ENCODE assay signal across 8 mouse cellular contexts in genomic region chr9:103180807-103181565, GRCm38 (mm10). TPM values are rescaled to one million over a fixed set of nuclear protein-coding genes. Genes with fewer than 3 reads are reported as not detected.
DNase-seq lines count a peak whose midpoint lies in the region; ATAC-seq and TF ChIP-seq lines count a peak whose summit lies in the region.

No protein-coding gene starts in this region.

- H3K9ac ChIP-seq in forebrain, embryonic 11.5 days (ENCODE audit: low read length): peak overlapping the region; percentile 68
- H3K9ac ChIP-seq in heart, postnatal 0 days (replicated peaks; ENCODE audit: low read depth, low read length): no peak overlapping the region; the same call in 1 of the 2 replicates
- 0 out of 2 replicates have a peak overlapping the region, but pooled peaks have one; percentile 33 for H3K9ac ChIP-seq in neural tube, embryonic 12.5 days
- H3K9ac ChIP-seq in stomach, postnatal 0 days (ENCODE audit: low read length): peak overlapping the region; percentile 52

- ATAC-seq in forebrain, embryonic 11.5 days (replicated peaks; ENCODE audit: low FRiP score): peak; percentile 92
- peak; percentile 85 for ATAC-seq in heart, postnatal 0 days (ENCODE audit: insufficient read depth, low read depth)
- peak; percentile 81 for ATAC-seq in neural tube, embryonic 12.5 days (ENCODE audit: low FRiP score, low read depth)
- ATAC-seq in stomach, postnatal 0 days (ENCODE audit: low FRiP score, low TSS enrichment): peak; percentile 77; the same call in 1 of the 2 replicates

- WGBS in forebrain, embryonic 11.5 days: 4% methylated on average over 20 of the region's 20 CpGs
- WGBS in heart, postnatal 0 days: 2% methylated on average over 20 of the region's 20 CpGs
- WGBS in neural tube, embryonic 12.5 days: 4% methylated on average over 20 of the region's 20 CpGs
- WGBS in stomach, postnatal 0 days: 2% methylated on average over 20 of the region's 20 CpGs

- no peaks in the 10 kb centered on the region for H3K36me3 ChIP-seq in forebrain, embryonic 11.5 days (ENCODE audit: control insufficient read depth, insufficient read depth, low read length)
- no peaks in the 10 kb centered on the region for H3K36me3 ChIP-seq in heart, postnatal 0 days (replicated peaks; ENCODE audit: control insufficient read depth, insufficient read depth, low read length)
- H3K36me3 ChIP-seq in neural tube, embryonic 12.5 days: peaks cover 17% of the 10 kb centered on the region
- no peaks in the 10 kb centered on the region for H3K36me3 ChIP-seq in stomach, postnatal 0 days (ENCODE audit: control insufficient read depth, insufficient read depth, low read length)

- DNase-seq in 3134 (ENCODE audit: extremely low read depth, insufficient read length, low spot score): peak; percentile 72
- peak; percentile 84 for DNase-seq in adrenal gland, postnatal 10 days
- peak; percentile 88 for DNase-seq in forebrain, embryonic 11.5 days (ENCODE audit: low spot score)
- peak; percentile 81 for DNase-seq in heart, postnatal 0 days (ENCODE audit: low spot score)
- DNase-seq in kidney, postnatal 14 days: peak; percentile 85
- peak; percentile 76 to 79 for DNase-seq in lung, adult 18-20 months
- DNase-seq in stomach, postnatal 0 days (ENCODE audit: low spot score): peak; percentile 74

- TF ChIP-seq CTCF in heart, postnatal 0 days (IDR thresholded peaks at IDR 0.05; ENCODE audit: low read depth): no peak
- TF ChIP-seq CTCF in stomach, postnatal 0 days (IDR thresholded peaks at IDR 0.05; ENCODE audit: low read depth): no peak

- no peak for TF ChIP-seq EP300 in heart, postnatal 0 days (IDR thresholded peaks at IDR 0.05; ENCODE audit: low read depth)
- no peak for TF ChIP-seq EP300 in stomach, postnatal 0 days (optimal IDR thresholded peaks at IDR 0.05)

- H3K27me3 ChIP-seq in forebrain, embryonic 11.5 days (ENCODE audit: control insufficient read depth, insufficient read depth, low read length): no peaks in the 10 kb centered on the region
- no peaks in the 10 kb centered on the region for H3K27me3 ChIP-seq in heart, postnatal 0 days (ENCODE audit: control insufficient read depth, insufficient read depth, low read length)
- H3K27me3 ChIP-seq in neural tube, embryonic 12.5 days (replicated peaks): no peaks in the 10 kb centered on the region
- H3K27me3 ChIP-seq in stomach, postnatal 0 days (ENCODE audit: control insufficient read depth, insufficient read depth, low read length): no peaks in the 10 kb centered on the region

- H3K27ac ChIP-seq in forebrain, embryonic 11.5 days (ENCODE audit: low read depth, low read length): no peak overlapping the region
- 0 out of 2 replicates have a peak overlapping the region, but pooled peaks have one; percentile 14 for H3K27ac ChIP-seq in heart, postnatal 0 days (ENCODE audit: low read depth)
- H3K27ac ChIP-seq in neural tube, embryonic 12.5 days: no peak overlapping the region
- H3K27ac ChIP-seq in stomach, postnatal 0 days (replicated peaks): peak overlapping the region; percentile 67

- peak overlapping the region; percentile 26 for H3K4me3 ChIP-seq in forebrain, embryonic 11.5 days (ENCODE audit: low read depth, low read length)
- H3K4me3 ChIP-seq in heart, postnatal 0 days (ENCODE audit: low read depth, low read length): peak overlapping the region; percentile 46
- H3K4me3 ChIP-seq in neural tube, embryonic 12.5 days: peak overlapping the region; percentile 23
- peak overlapping the region; percentile 37 for H3K4me3 ChIP-seq in stomach, postnatal 0 days (ENCODE audit: low read depth, low read length)

- peaks cover 3% of the 10 kb centered on the region; the same call in 1 of the 2 replicates for H3K4me1 ChIP-seq in forebrain, embryonic 11.5 days (replicated peaks; ENCODE audit: control insufficient read depth, insufficient read depth, low read length)
- peaks cover 8% of the 10 kb centered on the region for H3K4me1 ChIP-seq in heart, postnatal 0 days (ENCODE audit: control insufficient read depth, insufficient read depth)
- peaks cover 14% of the 10 kb centered on the region for H3K4me1 ChIP-seq in neural tube, embryonic 12.5 days
- H3K4me1 ChIP-seq in stomach, postnatal 0 days (replicated peaks; ENCODE audit: control insufficient read depth, insufficient read depth): peaks cover 6% of the 10 kb centered on the region

- no peaks in the 10 kb centered on the region for H3K9me3 ChIP-seq in forebrain, embryonic 11.5 days (ENCODE audit: control insufficient read depth, low read length)
- no peaks in the 10 kb centered on the region for H3K9me3 ChIP-seq in heart, postnatal 0 days (replicated peaks; ENCODE audit: control insufficient read depth, low read length)
- no peaks in the 10 kb centered on the region for H3K9me3 ChIP-seq in neural tube, embryonic 12.5 days
- no peaks in the 10 kb centered on the region for H3K9me3 ChIP-seq in stomach, postnatal 0 days (ENCODE audit: control insufficient read depth, low read length)

- H3K4me2 ChIP-seq in forebrain, embryonic 11.5 days (ENCODE audit: low read depth, low read length, severe bottlenecking): peak overlapping the region; percentile 58
- peak overlapping the region; percentile 68 for H3K4me2 ChIP-seq in heart, postnatal 0 days (ENCODE audit: low read depth, low read length)
- H3K4me2 ChIP-seq in neural tube, embryonic 12.5 days (replicated peaks): peak overlapping the region; percentile 61
- peak overlapping the region; percentile 68 for H3K4me2 ChIP-seq in stomach, postnatal 0 days (replicated peaks; ENCODE audit: low read depth)

RNA-seq across cellular contexts. Expression of gene Srprb, which starts 21.0 kb away (rescaled TPM):
- 10 to 100 TPM; 21.9 to 26.8 TPM for total RNA-seq in adrenal gland, postnatal 10 days (2021)
- 59.4 and 66.6 TPM in 2 replicates for polyA plus RNA-seq in forebrain, embryonic 11.5 days (2014; fragmentation: Nextera tagmentation; extraction: Ambion mirVana)
- total RNA-seq in heart, postnatal 0 days (2014; rRNA removed; ENCODE audit: low replicate concordance): 33.5 and 35.6 TPM in 2 replicates
- 29.4 and 30.2 TPM in 2 replicates for polyA plus RNA-seq in heart, postnatal 0 days (2015; fragmentation: Nextera tagmentation; extraction: Ambion mirVana)
- polyA plus RNA-seq in neural tube, embryonic 12.5 days (2016; fragmentation: Nextera tagmentation; extraction: Ambion mirVana): 54.0 and 54.3 TPM in 2 replicates
- polyA plus RNA-seq in stomach, postnatal 0 days (2015; fragmentation: Nextera tagmentation; extraction: Ambion mirVana): 29.4 and 33.7 TPM in 2 replicates

RNA-seq across cellular contexts. Expression of gene Gm20425, which starts 49.1 kb away (rescaled TPM):
- total RNA-seq in adrenal gland, postnatal 10 days (2021): 10 to 100 TPM; 13.9 to 18.0 TPM
- polyA plus RNA-seq in forebrain, embryonic 11.5 days (2014; fragmentation: Nextera tagmentation; extraction: Ambion mirVana): 3.0 TPM in 1 of 2 replicates, not detected in the other
- 3.0 TPM in 1 of 2 replicates, not detected in the other for total RNA-seq in heart, postnatal 0 days (2014; rRNA removed; ENCODE audit: low replicate concordance)
- polyA plus RNA-seq in heart, postnatal 0 days (2015; fragmentation: Nextera tagmentation; extraction: Ambion mirVana): 3.9 and 4.2 TPM in 2 replicates
- polyA plus RNA-seq in neural tube, embryonic 12.5 days (2016; fragmentation: Nextera tagmentation; extraction: Ambion mirVana): 4.6 and 7.3 TPM in 2 replicates
- polyA plus RNA-seq in stomach, postnatal 0 days (2015; fragmentation: Nextera tagmentation; extraction: Ambion mirVana): 9.3 and 10.4 TPM in 2 replicates

RNA-seq across cellular contexts. Expression of gene Trf, which starts 49.3 kb away (rescaled TPM):
- total RNA-seq in adrenal gland, postnatal 10 days (2021): 1,000 to 10,000 TPM; 3,036 to 6,940 TPM
- 11.6 and 15.6 TPM in 2 replicates for polyA plus RNA-seq in forebrain, embryonic 11.5 days (2014; fragmentation: Nextera tagmentation; extraction: Ambion mirVana)
- total RNA-seq in heart, postnatal 0 days (2014; rRNA removed; ENCODE audit: low replicate concordance): 38.5 and 110 TPM in 2 replicates
- 27.9 and 39.0 TPM in 2 replicates for polyA plus RNA-seq in heart, postnatal 0 days (2015; fragmentation: Nextera tagmentation; extraction: Ambion mirVana)
- 25.5 and 26.3 TPM in 2 replicates for polyA plus RNA-seq in neural tube, embryonic 12.5 days (2016; fragmentation: Nextera tagmentation; extraction: Ambion mirVana)
- polyA plus RNA-seq in stomach, postnatal 0 days (2015; fragmentation: Nextera tagmentation; extraction: Ambion mirVana): 83.4 and 105 TPM in 2 replicates

Comparison
In these comparisons a context has a peak if more than half of its experiments do, and no peak if none do; other contexts are left out.
1. H3K27ac ChIP-seq: peak in heart, postnatal 0 days (single experiment) and stomach, postnatal 0 days (single experiment); none in forebrain, embryonic 11.5 days (single experiment) and neural tube, embryonic 12.5 days (single experiment).
2. Peak in every context shown above with its lines, with median percentiles within 50 percentile points of each other: DNase-seq, ATAC-seq, H3K4me2 ChIP-seq and H3K4me3 ChIP-seq.